Mouse (Mus musculus): ENCODE data around the gene Efcc1.

The Efcc1 gene

GRCm38 (mm10) chr6:87778294-87779173, 47.9 kb downstream of the Efcc1 start:
- no peak for DNase-seq (ENCODE audit: low read depth, low spot score)

DNA sequence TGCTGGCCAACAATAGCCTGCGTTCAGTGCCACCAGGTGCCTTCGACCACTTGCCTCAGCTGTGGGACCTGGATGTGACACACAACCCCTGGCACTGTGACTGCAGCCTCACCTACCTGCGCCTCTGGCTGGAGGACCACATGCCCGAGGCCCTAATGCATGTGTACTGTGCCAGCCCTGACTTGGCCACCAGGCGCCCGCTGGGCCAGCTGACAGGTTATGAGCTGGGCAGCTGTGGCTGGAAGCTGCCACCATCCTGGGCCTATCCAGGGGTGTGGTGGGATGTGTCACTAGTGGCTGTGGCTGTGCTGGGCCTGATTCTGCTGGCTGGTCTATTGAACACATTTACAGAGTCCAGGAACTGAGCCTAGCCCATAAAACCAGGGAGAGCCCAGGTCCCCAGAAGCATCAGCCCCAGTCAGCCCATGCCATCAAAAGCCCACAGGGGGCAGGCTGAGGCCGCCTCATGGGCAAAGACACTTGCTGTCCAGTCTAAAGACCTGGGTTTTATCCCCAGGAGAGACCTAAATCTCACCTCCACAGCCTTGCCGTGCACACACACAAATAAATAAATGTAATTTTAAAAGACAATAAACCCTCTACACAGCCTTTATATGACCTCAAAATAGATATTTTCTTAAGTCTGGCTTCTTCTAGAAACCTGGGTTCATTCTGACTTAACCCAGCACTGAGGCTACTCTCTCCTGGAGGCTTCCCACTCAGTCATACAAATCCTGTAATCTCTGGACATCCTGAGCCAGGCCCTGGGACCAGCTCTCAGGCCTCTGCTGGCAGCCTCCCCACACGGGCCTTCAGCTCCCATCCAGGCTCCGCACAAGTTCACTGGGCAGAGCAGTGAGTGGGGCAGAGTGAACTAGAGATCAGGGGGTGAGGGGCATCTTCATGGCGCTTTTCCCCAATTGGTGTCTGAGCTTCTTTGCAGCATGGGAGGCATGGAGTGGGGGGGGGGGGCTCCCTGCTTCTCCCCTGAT, 48.8 kb downstream of the Efcc1 start:
- DNase-seq (ENCODE audit: low read depth, low spot score): no peak

DNA sequence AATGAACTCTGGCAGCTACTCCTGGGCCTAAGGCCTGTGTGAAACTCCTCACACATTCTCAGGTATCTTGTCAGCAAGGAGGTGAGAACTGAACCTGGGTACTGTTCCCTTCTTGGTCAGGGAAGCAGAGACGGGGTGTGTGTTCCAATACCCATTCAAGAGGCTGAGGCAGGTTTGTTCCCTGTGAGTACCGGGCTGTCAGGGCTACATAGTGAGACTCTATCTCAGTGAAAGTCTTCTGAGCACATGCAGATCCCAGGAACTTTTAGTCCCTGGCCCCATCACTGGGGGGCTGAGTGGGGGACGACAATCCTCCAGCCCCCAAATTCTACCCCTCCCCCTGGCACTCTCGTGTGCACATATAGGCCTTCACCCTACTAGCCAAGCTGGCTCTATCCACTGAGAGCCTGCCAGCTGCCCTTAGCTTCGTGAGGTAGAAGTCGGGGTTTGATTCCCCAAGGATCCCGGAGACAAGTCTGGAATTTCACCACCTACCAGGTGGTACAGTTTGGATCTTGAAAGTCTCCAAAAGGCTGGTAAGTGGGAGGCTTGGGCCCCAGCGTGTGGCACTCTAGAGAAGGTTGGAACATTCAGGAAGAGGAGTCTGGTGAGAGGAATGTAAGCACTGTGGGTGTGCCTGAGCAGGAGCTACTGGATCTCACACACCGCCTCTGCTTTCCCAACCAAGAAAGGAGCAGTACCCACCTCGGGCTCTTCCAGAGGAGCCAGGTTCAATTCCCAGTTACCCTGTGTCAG, 50.1 kb downstream of the Efcc1 start:
- no peak for DNase-seq (ENCODE audit: low read depth, low spot score)

DNA sequence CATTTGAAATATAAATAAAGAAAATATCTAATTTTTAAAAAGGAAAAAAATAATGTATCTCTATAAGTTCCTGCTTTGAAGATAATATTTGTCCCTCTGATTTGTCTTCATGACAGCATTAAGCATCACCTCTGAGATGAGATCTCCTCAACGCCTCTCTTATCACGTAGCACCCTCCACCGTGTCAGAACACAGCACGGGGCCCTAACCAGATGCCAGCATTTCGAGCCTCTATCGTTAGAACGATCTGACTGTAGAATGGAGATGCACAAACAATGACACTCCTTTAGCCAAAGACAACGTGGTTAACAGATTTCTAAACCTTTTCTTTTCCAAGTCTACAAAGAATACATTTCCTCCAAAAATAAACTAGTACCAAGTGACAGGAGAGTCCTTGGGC, 53.4 kb downstream of the Efcc1 start:
- no peak for DNase-seq (ENCODE audit: low read depth, low spot score)

- DNase-seq (ENCODE audit: low read depth, low spot score): no peak
These were observed 56.0 kb downstream of the Efcc1 start for GRCm38 (mm10) chr6:87786621-87787020.

- DNase-seq (ENCODE audit: low read depth, low spot score): no peak
These were observed 56.6 kb downstream of the Efcc1 start for GRCm38 (mm10) chr6:87787108-87787890.

DNA sequence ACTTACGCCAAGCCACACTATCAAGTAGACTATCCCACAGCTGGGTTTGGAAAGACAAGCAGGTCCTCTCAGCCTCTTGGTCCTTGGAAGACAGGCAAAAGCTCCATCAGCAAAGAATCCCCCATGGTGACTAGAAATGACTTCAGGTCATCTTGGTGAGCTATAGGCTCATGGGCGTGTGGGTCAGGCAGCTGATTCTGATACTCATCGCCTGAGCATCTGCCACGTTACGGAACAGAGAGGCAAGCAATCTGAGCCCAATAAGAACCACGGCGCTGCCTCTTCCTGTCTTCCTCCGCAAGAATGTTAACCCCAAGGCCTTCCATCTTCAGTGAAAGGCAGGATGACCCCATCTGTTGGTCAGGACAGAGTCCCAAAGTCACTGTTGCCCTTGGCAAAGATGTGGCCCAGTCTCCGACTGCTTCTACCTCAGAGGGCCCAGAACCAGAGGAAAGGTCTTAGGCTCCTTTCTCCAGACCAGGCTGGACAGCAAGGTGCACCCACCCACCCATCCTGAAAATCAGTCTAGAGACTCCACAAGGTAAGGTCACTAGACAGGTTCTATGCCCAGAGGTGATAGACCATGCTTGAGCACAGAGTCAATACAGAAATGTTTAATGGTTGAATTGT, 57.7 kb downstream of the Efcc1 start:
- DNase-seq (ENCODE audit: low read depth, low spot score): no peak

DNA sequence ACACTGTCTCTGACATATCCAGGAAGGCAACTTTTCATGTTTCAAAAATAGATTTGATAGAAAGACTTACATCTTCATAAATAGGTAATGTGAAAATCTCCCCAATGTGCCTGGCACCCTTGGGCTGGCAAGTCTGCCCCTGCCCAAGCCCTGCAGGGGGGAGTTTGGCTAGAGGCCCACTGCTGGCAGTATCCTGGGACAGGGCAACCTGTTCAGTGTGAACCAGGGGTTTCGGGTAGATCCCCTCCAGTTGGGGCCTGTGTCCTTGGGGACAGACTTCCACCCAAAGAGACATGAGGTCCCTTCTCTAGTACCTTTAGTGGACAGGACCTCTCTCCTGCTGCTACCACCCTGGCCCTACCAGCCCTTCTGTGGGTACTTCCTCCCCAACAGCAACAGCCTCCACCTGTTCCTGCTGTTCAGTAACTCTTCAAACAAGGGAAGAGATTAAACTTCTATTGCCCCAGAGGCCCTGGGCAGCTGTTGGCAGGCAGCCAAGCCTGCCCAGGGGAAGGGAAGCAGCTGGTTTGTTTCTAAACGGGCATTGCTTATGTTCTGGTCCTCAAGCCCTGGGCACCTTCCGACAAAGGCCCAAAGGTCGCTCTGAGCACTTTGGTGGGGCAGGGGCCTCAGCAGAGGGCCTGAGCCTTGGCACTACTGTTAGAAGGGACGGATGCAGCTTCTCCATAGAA, 58.4 kb downstream of the Efcc1 start:
- DNase-seq (ENCODE audit: low read depth, low spot score): no peak

DNA sequence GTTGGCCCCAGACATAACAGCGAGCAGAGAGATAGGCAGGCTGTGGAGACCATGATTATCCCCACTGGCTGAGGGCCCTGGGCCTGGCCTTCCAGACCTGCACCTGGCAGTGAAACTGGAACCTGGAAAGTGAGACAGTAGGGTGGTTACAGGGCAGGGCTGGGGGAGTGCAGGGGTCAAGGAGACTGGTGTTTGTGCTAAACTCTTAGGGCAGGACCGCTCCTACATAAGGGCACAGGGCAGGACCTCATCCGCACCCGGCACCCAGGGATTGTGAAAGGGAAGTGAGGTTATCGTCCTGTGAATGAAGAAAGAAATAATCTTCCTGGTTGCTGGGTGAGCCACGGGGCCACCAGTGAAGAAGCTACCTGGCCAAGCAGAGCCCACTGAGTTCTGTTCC, 59.1 kb downstream of the Efcc1 start:
- no peak for DNase-seq (ENCODE audit: low read depth, low spot score)

DNA sequence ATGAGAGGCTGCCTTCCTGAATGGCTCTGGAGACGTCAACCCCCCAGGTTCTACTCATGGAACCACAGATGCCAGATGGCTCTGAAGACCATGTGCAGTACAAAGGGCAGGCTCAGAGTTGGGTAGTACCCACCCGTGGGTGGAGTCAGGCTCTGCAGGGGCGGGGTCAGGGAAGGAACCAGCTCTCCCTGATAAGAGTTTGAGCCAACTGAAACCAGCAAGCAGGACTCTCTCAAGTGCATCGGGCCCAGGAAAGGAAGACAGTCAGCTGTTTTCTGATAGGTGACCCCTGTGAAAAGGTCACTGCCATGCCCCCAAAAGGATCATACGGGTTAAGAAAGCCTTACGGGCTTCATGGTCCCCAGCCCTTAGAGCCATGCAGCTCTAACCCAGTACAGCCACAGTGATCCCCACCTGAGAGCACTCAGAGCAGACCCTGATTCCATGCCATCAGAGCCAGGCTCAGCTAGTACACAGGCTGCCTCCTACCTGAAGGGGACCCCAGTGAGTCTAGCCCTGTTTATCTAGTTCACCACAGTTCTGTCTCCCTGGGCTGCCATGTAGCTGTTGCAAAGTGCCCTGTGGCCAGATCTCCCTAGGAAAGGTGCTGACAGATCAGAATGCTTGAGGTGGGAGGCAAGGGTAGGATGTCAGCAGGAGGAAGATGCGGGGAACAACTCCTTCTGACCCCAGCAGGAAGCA, 60.3 kb downstream of the Efcc1 start:
- peak; percentile 12 for DNase-seq (ENCODE audit: low read depth, low spot score)

- no peak for DNase-seq (ENCODE audit: low read depth, low spot score)
These were observed 61.2 kb downstream of the Efcc1 start for GRCm38 (mm10) chr6:87791826-87792225.

DNA sequence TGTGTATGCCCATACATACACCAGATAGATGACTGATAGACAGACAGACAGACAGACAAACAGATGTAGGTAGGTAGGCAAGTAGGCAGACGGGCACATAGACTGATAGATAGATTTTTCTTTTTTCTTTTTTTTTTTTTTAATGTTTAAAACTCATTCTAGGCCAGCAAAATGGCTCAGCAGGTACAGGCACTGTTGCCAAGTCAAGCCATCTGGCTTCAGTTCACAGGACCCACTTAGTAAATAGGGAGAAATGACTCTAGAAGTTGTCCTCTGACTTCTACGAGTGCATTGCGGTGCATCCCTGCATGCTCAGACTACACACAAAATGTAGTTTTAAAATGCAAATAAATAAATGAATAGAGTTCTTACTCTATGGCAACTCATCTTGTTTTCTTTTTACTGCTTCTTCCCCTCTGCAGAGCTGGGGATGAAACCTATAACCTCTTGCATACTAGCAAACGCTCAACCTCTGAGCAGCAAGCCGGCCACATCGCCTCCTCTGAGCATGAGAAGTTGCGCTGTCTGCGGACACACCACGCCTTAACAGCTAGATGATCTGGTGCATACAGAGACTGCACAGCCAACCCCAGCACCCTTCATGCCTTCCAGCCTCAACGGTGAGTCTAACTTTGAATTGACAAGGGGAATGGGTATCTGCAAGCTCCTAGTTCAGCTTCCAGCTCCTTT, 63.3 kb downstream of the Efcc1 start:
- DNase-seq (ENCODE audit: low read depth, low spot score): no peak

GRCm38 (mm10) chr6:87795385-87796150, 64.9 kb downstream of the Efcc1 start:
- DNase-seq (ENCODE audit: low read depth, low spot score): peak; percentile 72

- no peak for DNase-seq (ENCODE audit: low read depth, low spot score)
These were observed 65.7 kb downstream of the Efcc1 start for GRCm38 (mm10) chr6:87796251-87796880.

- no peak for DNase-seq (ENCODE audit: low read depth, low spot score)
These were observed 66.7 kb downstream of the Efcc1 start for GRCm38 (mm10) chr6:87797321-87797720.

- DNase-seq (ENCODE audit: low read depth, low spot score): no peak
These were observed 68.9 kb downstream of the Efcc1 start for GRCm38 (mm10) chr6:87799576-87799975.

- DNase-seq (ENCODE audit: low read depth, low spot score): no peak
These were observed 71.8 kb downstream of the Efcc1 start for GRCm38 (mm10) chr6:87802462-87802861.
